ENCODE assay signal across 16 mouse cellular contexts in genomic region chr3:29135176-29136064, GRCm38 (mm10). TPM values are rescaled to one million over a fixed set of nuclear protein-coding genes. Genes with fewer than 3 reads are reported as not detected.
DNase-seq lines count a peak whose midpoint lies in the region; ATAC-seq lines count a peak whose summit lies in the region.
"Had no signal": no experiment of that assay in that cellular context is flagged by ENCODE, and none has a peak within 500 bp of the region (broad histone marks: within the 10 kb centered on the region; RNA-seq: fewer than 3 reads in every experiment).

No protein-coding gene starts in this region.

- no peak overlapping the region for H3K4me3 ChIP-seq in neural tube, embryonic 11.5 days (ENCODE audit: low read depth, low read length)
- no peak overlapping the region; the same call in 1 of the 2 replicates for H3K4me3 ChIP-seq in forebrain, embryonic 10.5 days
- no peak overlapping the region for H3K4me3 ChIP-seq in hindbrain, embryonic 16.5 days (ENCODE audit: low read length)
- H3K4me3 ChIP-seq: erythroblast, embryonic 14.5 days had no signal

- DNase-seq in neural tube, embryonic 11.5 days (ENCODE audit: low spot score) = peak; percentile 52
- DNase-seq in neural tube, embryonic 10.5 days (ENCODE audit: extremely low spot score, low spot score) = no peak
- no peak for DNase-seq in forebrain, embryonic 10.5 days (ENCODE audit: extremely low spot score, low spot score)
- DNase-seq in retina, postnatal 1 day = peak; percentile 39
- no peak for DNase-seq in kidney, postnatal 10 days
- no peak for DNase-seq in adrenal gland, postnatal 4 days (ENCODE audit: low spot score in 2 of 2)
- DNase-seq: cerebellum, adult 18-20 months; heart, adult 11 months; heart, postnatal 36 days; thymus, adult 2 months had no signal

- peak overlapping the region; percentile 24 for H3K4me2 ChIP-seq in neural tube, embryonic 11.5 days (ENCODE audit: low read depth)
- peak overlapping the region; percentile 46 for H3K4me2 ChIP-seq in hindbrain, embryonic 16.5 days (ENCODE audit: low read length)

- H3K9ac ChIP-seq in neural tube, embryonic 11.5 days (ENCODE audit: low read length) = no peak overlapping the region
- H3K9ac ChIP-seq in hindbrain, embryonic 16.5 days (ENCODE audit: low read depth, low read length) = no peak overlapping the region
- H3K9ac ChIP-seq: lung, embryonic 14.5 days had no signal

- no peaks in the 10 kb centered on the region for H3K27me3 ChIP-seq in neural tube, embryonic 11.5 days (ENCODE audit: control insufficient read depth, insufficient read depth, low read length)
- peaks cover 12% of the 10 kb centered on the region for H3K27me3 ChIP-seq in forebrain, embryonic 10.5 days (ENCODE audit: poor library complexity, severe bottlenecking)
- H3K27me3 ChIP-seq in hindbrain, embryonic 16.5 days (replicated peaks; ENCODE audit: control insufficient read depth, insufficient read depth, low read length) = no peaks in the 10 kb centered on the region

- 14% methylated on average over 9 of the region's 9 CpGs for WGBS in neural tube, embryonic 11.5 days
- 14% methylated on average over 9 of the region's 9 CpGs for WGBS in forebrain, embryonic 10.5 days
- WGBS in hindbrain, embryonic 16.5 days = 19% methylated on average over 9 of the region's 9 CpGs

- no peak overlapping the region for H3K27ac ChIP-seq in neural tube, embryonic 11.5 days (ENCODE audit: low read depth, low read length)
- peak overlapping the region; percentile 60 for H3K27ac ChIP-seq in forebrain, embryonic 10.5 days
- no peak overlapping the region for H3K27ac ChIP-seq in hindbrain, embryonic 16.5 days (ENCODE audit: low read depth, low read length)

- no peaks in the 10 kb centered on the region for H3K9me3 ChIP-seq in neural tube, embryonic 11.5 days (ENCODE audit: control insufficient read depth, low read length)
- no peaks in the 10 kb centered on the region for H3K9me3 ChIP-seq in forebrain, embryonic 10.5 days
- no peaks in the 10 kb centered on the region for H3K9me3 ChIP-seq in hindbrain, embryonic 16.5 days (ENCODE audit: control insufficient read depth, low read length)

- peaks cover 25% of the 10 kb centered on the region for H3K4me1 ChIP-seq in neural tube, embryonic 11.5 days (ENCODE audit: control insufficient read depth, insufficient read depth, low read length)
- peaks cover 47% of the 10 kb centered on the region for H3K4me1 ChIP-seq in forebrain, embryonic 10.5 days
- H3K4me1 ChIP-seq in hindbrain, embryonic 16.5 days (ENCODE audit: control insufficient read depth, insufficient read depth, low read depth, low read length) = peaks cover 14% of the 10 kb centered on the region

- no peaks in the 10 kb centered on the region for H3K36me3 ChIP-seq in neural tube, embryonic 11.5 days (ENCODE audit: control insufficient read depth, insufficient read depth, low read length)
- no peaks in the 10 kb centered on the region for H3K36me3 ChIP-seq in forebrain, embryonic 10.5 days (replicated peaks)
- H3K36me3 ChIP-seq in hindbrain, embryonic 16.5 days (ENCODE audit: control insufficient read depth, insufficient read depth, low read length) = no peaks in the 10 kb centered on the region

- ATAC-seq in neural tube, embryonic 11.5 days (ENCODE audit: insufficient read depth, low FRiP score, low TSS enrichment) = peak; percentile 89
- no peak for ATAC-seq in hindbrain, embryonic 16.5 days
- ATAC-seq in megakaryocyte progenitor cell, adult 5-6 weeks (replicated peaks; ENCODE audit: poor library complexity) = no peak

RNA-seq across cellular contexts. Expression of gene Egfem1, which starts 53.6 kb away (rescaled TPM):
- polyA plus RNA-seq in neural tube, embryonic 11.5 days (2014; fragmentation: Nextera tagmentation; extraction: Ambion mirVana) = 4.4 and 5.1 TPM in 2 replicates
- polyA plus RNA-seq in forebrain, embryonic 10.5 days (2016; fragmentation: Nextera tagmentation; extraction: Ambion mirVana) = 2.8 and 4.0 TPM in 2 replicates
- polyA plus RNA-seq in hindbrain, embryonic 16.5 days (2015; fragmentation: Nextera tagmentation; extraction: Ambion mirVana) = 4.6 and 6.4 TPM in 2 replicates
- under 1 TPM; 0.45 TPM for total RNA-seq in adrenal gland, postnatal 4 days (2021)
- not detected in 2 replicates for total RNA-seq in megakaryocyte progenitor cell, adult 5-6 weeks (2015)
- total RNA-seq in megakaryocyte progenitor cell, adult 5-6 weeks (2017) = 0.25 TPM in 1 of 2 replicates, not detected in the other
- total RNA-seq: adrenal gland, adult 18-20 months; heart, postnatal 36 days had no signal
- polyA plus RNA-seq: erythroblast, embryonic 14.5 days; spleen, adult 2 months; thymus, adult 2 months had no signal

Comparison
In these comparisons a context has a peak if more than half of its experiments do, and no peak if none do; other contexts are left out.
1. DNase-seq: peak in neural tube, embryonic 11.5 days (single experiment) and retina, postnatal 1 day (single experiment); none in neural tube, embryonic 10.5 days (single experiment), forebrain, embryonic 10.5 days (single experiment), kidney, postnatal 10 days (single experiment) and adrenal gland, postnatal 4 days (0 of 2).